Comparison of ENCODE assay signal across 19 mouse cellular contexts in the genomic region with DNA sequence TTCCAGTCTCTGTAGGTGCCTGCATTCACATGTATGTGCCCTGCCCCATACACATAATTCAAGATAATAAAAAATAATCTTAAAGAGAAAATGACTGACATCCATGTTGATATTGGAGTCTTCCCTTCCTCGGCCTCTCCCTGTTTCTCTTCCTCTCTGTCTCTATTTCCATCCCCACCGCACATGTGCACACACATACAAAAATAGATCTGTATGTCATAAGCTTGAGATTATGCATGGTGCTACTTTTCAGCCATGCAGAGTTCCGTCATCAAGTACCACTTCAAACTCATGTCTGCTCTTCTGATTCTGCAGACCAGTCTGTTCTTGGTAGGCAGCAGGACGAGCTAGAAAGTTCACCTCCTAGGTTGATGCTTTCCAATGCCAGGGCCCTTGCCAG. TPM values are rescaled to one million over a fixed set of nuclear protein-coding genes. Genes with fewer than 3 reads are reported as not detected.
DNase-seq lines count a peak whose midpoint lies in the region; ATAC-seq and TF ChIP-seq lines count a peak whose summit lies in the region.
"Had no signal": no experiment of that assay in that cellular context is flagged by ENCODE, and none has a peak within 500 bp of the region (broad histone marks: within the 10 kb centered on the region; RNA-seq: fewer than 3 reads in every experiment).

No protein-coding gene starts in this region.

- TF ChIP-seq RAD21 in CH12.LX (IDR thresholded peaks at IDR 0.05; ENCODE audit: low read depth, low read length) = no peak

- H3K36me3 ChIP-seq in CH12.LX (replicated peaks in 1 of 2; ENCODE audit: control insufficient read depth in 1 of 2, insufficient read depth in 1 of 2, low read length in 1 of 2) = peaks cover 59 to 93% of the 10 kb centered on the region in 2 experiments
- H3K36me3 ChIP-seq: embryonic facial prominence, embryonic 13.5 days; embryonic facial prominence, embryonic 15.5 days; forebrain, embryonic 15.5 days had no signal

- H3K4me3 ChIP-seq in CH12.LX (replicated peaks in 1 of 3; ENCODE audit: low read depth in 2 of 3, low read length in 2 of 3, poor library complexity in 1 of 3) = no peak overlapping the region
- H3K4me3 ChIP-seq: embryonic facial prominence, embryonic 13.5 days; embryonic facial prominence, embryonic 15.5 days; forebrain, embryonic 13.5 days; forebrain, embryonic 15.5 days had no signal

- no peak overlapping the region for H3K4me2 ChIP-seq in CH12.LX (ENCODE audit: insufficient read depth, low read depth, poor library complexity, severe bottlenecking)
- H3K4me2 ChIP-seq: embryonic facial prominence, embryonic 13.5 days; embryonic facial prominence, embryonic 15.5 days; forebrain, embryonic 13.5 days; forebrain, embryonic 15.5 days had no signal

- no peak for TF ChIP-seq POLR2A in CH12.LX (IDR thresholded peaks at IDR 0.05; ENCODE audit: low read depth, low read length)

- in situ Hi-C loops in CH12.LX (cut with MboI; ENCODE audit: low pct_ligation_motif_present, low pct_unique_long_range_greater_than_20kb, low sequenced_read_pairs) = no loop called here

- H3K4me1 ChIP-seq in CH12.LX (ENCODE audit: control insufficient read depth in 1 of 2, insufficient read depth in 2 of 2) = peaks cover 25 to 69% of the 10 kb centered on the region in 2 experiments
- H3K4me1 ChIP-seq: embryonic facial prominence, embryonic 13.5 days; embryonic facial prominence, embryonic 15.5 days; forebrain, embryonic 15.5 days had no signal

- dilution Hi-C loops in CH12.LX (cut with MboI; ENCODE audit: extremely low pct_ligation_motif_present, extremely low pct_unique_long_range_greater_than_20kb, low sequenced_read_pairs) = no loop called here

- no peak overlapping the region for H3K9ac ChIP-seq in CH12.LX (ENCODE audit: insufficient read depth, low read depth)
- H3K9ac ChIP-seq: embryonic facial prominence, embryonic 13.5 days; embryonic facial prominence, embryonic 15.5 days; forebrain, embryonic 13.5 days; forebrain, embryonic 15.5 days; forebrain, postnatal 0 days had no signal

- H3K79me2 ChIP-seq in CH12.LX (replicated peaks; ENCODE audit: control insufficient read depth, extremely low read depth, insufficient read depth, poor library complexity, severe bottlenecking) = peaks cover 98% of the 10 kb centered on the region

- no peaks in the 10 kb centered on the region for H3K27me3 ChIP-seq in CH12.LX (replicated peaks)

- no peak overlapping the region for H3K27ac ChIP-seq in CH12.LX (ENCODE audit: insufficient read depth, low read depth)
- H3K27ac ChIP-seq: embryonic facial prominence, embryonic 13.5 days; embryonic facial prominence, embryonic 15.5 days; forebrain, embryonic 13.5 days; forebrain, embryonic 15.5 days had no signal

- DNase-seq in cerebellum, adult 9-10 months = peak; percentile 10
- DNase-seq in cerebellum, postnatal 4 days (ENCODE audit: low spot score in 2 of 2) = no peak
- DNase-seq in CH12.LX (ENCODE audit: extremely low read depth) = no peak
- no peak for DNase-seq in testis, postnatal 10 days (ENCODE audit: low spot score)
- DNase-seq: adrenal gland, adult 2 months; adrenal gland, postnatal 10 days; adrenal gland, postnatal 25 days; B cell, adult 2 months; cerebellum, postnatal 10 days; cerebellum, postnatal 25 days; embryo, embryonic 11 days; forebrain, postnatal 0 days had no signal

- peaks cover 15% of the 10 kb centered on the region for H3K9me3 ChIP-seq in CH12.LX (replicated peaks; ENCODE audit: low read length)
- H3K9me3 ChIP-seq: embryonic facial prominence, embryonic 13.5 days; embryonic facial prominence, embryonic 15.5 days; forebrain, embryonic 13.5 days; forebrain, embryonic 15.5 days had no signal

- no peak for TF ChIP-seq EP300 in CH12.LX (IDR thresholded peaks at IDR 0.05; ENCODE audit: low read length)

- no peak for TF ChIP-seq CTCF in CH12.LX (conservative IDR thresholded peaks at IDR 0.05 in 1 of 2, IDR thresholded peaks at IDR 0.05 in 1 of 2; ENCODE audit: low read depth in 2 of 2, low read length in 2 of 2)

- 0 out of 2 replicates have a peak, but pooled peaks have one; percentile 64 for ATAC-seq in monocyte, adult 5-6 weeks (replicated peaks; ENCODE audit: insufficient number of reproducible peaks, low FRiP score, low TSS enrichment, poor library complexity, severe bottlenecking)
- ATAC-seq: CD4-positive, CD25-positive, alpha-beta regulatory T cell, adult 4 months; forebrain, embryonic 13.5 days; forebrain, embryonic 15.5 days; forebrain, postnatal 0 days had no signal

TF ChIP-seq in CH12.LX, 34 proteins besides CTCF, POLR2A, EP300 and RAD21:
- TF ChIP-seq BHLHE40 (IDR thresholded peaks at IDR 0.05; ENCODE audit: low read depth, low read length) (peak; percentile 32; the same call in 1 of the 2 replicates), MEF2A (IDR thresholded peaks at IDR 0.05; ENCODE audit: borderline replicate concordance, low read depth, low read length) (peak; percentile 63; the same call in 1 of the 2 replicates), IRF4 (IDR thresholded peaks at IDR 0.05; ENCODE audit: low read depth, low read length) (no peak), NRF1 (IDR thresholded peaks at IDR 0.05; ENCODE audit: low read depth, low read length) (no peak), ZNF384 (IDR thresholded peaks at IDR 0.05; ENCODE audit: low read depth, low read length) (0 out of 2 replicates have a peak, but pooled peaks have one; percentile 8)

RNA-seq across cellular contexts. Expression of a gene that starts 6.8 kb away (rescaled TPM):
- 270 and 337 TPM in 2 replicates for total RNA-seq in CH12.LX (2012; rRNA removed)
- total RNA-seq in CH12.LX (2014; rRNA removed) = 289 and 323 TPM in 2 replicates
- polyA plus RNA-seq in CH12.LX (2012; ENCODE audit: insufficient read length, low read depth) = 381 and 463 TPM in 2 replicates
- 197 to 314 TPM (median 249 TPM) in 3 replicates for total RNA-seq in monocyte, adult 5-6 weeks (2017)
- total RNA-seq: MEL had no signal
